Mouse (Mus musculus) liver, adult (tissue): ENCODE measurements around the gene Psme4.

Experiments
- GATA4 ChIP-seq: IDR thresholded peaks from 2 replicates; pipeline ENCODE4 v1.6.1; 2014; ENCODE audit warnings: mild to moderate bottlenecking, low read length; ENCODE audit not compliant: insufficient replicate concordance

Psme4 gene

GRCm38 (mm10) chr11:30771267-30771903 lies at the start of gene Psme4:
Gene Psme4, plus strand, starts transcription at chr11:30771726.
- no peak for TF ChIP-seq GATA4

GRCm38 (mm10) chr11:30723438-30723837 lies 48.1 kb upstream of the Psme4 start:
- no peak for TF ChIP-seq GATA4

- no peak for TF ChIP-seq GATA4
Measured at GRCm38 (mm10) chr11:30730721-30731120, 40.8 kb upstream of the Psme4 start.

- no peak for TF ChIP-seq GATA4
Measured at GRCm38 (mm10) chr11:30733376-30733775, 38.1 kb upstream of the Psme4 start.

GRCm38 (mm10) chr11:30743991-30744390 lies 27.5 kb upstream of the Psme4 start:
- no peak for TF ChIP-seq GATA4

GRCm38 (mm10) chr11:30748938-30749337 lies 22.6 kb upstream of the Psme4 start:
- no peak for TF ChIP-seq GATA4

- no peak for TF ChIP-seq GATA4
Measured at GRCm38 (mm10) chr11:30749587-30749986, 21.9 kb upstream of the Psme4 start.

GRCm38 (mm10) chr11:30750039-30750823 lies 21.3 kb upstream of the Psme4 start:
- no peak for TF ChIP-seq GATA4

GRCm38 (mm10) chr11:30752956-30753355 lies 18.6 kb upstream of the Psme4 start:
- TF ChIP-seq GATA4 = no peak

GRCm38 (mm10) chr11:30754855-30755530 lies 16.5 kb upstream of the Psme4 start:
- no peak for TF ChIP-seq GATA4

- TF ChIP-seq GATA4 = no peak
Measured at GRCm38 (mm10) chr11:30761381-30761780, 10.1 kb upstream of the Psme4 start.

GRCm38 (mm10) chr11:30761891-30762290 lies 9.6 kb upstream of the Psme4 start:
- TF ChIP-seq GATA4 = no peak

- TF ChIP-seq GATA4 = no peak
Measured at GRCm38 (mm10) chr11:30765076-30765475, 6.5 kb upstream of the Psme4 start.

GRCm38 (mm10) chr11:30770817-30771216 lies 709 bp upstream of the Psme4 start:
- TF ChIP-seq GATA4 = no peak

GRCm38 (mm10) chr11:30771904-30772581 lies 517 bp downstream of the Psme4 start:
- TF ChIP-seq GATA4 = no peak
